Mouse (Mus musculus): ENCODE results near the gene Mcrip2. TPM values are rescaled to one million over a fixed set of nuclear protein-coding genes. Genes with fewer than 3 reads are reported as not detected.

Mcrip2 gene
- total and polyA plus RNA-seq, 3 experiments: 1.4 to 16.1 (median 1.7) TPM

DNA sequence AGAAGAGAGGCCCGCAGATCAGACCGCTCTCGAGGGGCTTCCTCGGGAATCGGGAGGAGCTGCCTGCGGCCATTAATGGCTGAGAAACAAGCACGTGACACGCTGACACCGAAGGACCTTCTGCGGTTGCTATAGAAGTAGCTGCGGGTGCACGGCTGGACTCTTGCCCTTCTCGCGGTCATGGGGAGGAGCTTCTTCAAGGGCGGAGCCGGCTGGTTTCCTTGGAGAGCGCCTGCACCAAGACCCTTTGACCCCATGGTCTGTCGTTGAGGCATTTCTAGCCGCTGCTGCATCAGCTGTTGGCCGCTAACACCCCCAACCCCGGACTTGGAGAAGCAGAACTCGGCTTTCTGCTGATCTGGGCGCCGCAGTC lies 35.3 kb downstream of the Mcrip2 start, which contains the start of gene Stub1:
TSS of gene Stub1 (minus strand) at position 114 of the 373 bp plus-strand sequence.
- peaks cover 53 to 77% of the 10 kb centered on the region in 2 experiments for H3K36me3 ChIP-seq (replicated peaks in 1 of 2; ENCODE audit: control insufficient read depth in 1 of 2, insufficient read depth in 1 of 2, low read length in 1 of 2)
- H3K4me2 ChIP-seq (ENCODE audit: insufficient read depth, low read depth, poor library complexity, severe bottlenecking): peak within 1 kb of the TSS; percentile 85
- dilution Hi-C loops (cut with MboI; ENCODE audit: extremely low pct_ligation_motif_present, extremely low pct_unique_long_range_greater_than_20kb, low sequenced_read_pairs) (no loop called here), in situ Hi-C loops (cut with MboI; ENCODE audit: low pct_ligation_motif_present, low pct_unique_long_range_greater_than_20kb, low sequenced_read_pairs) (no loop called here)
- TF ChIP-seq POLR2A (IDR thresholded peaks at IDR 0.05; ENCODE audit: low read depth, low read length): no peak
- 0 out of 2 replicates have a peak, but pooled peaks have one; percentile 5 for TF ChIP-seq CHD2 (IDR thresholded peaks at IDR 0.05; ENCODE audit: low read length)
- 0 out of 2 replicates have a peak, but pooled peaks have one; percentile 5 for TF ChIP-seq POLR2AphosphoS2 (IDR thresholded peaks at IDR 0.05; ENCODE audit: low read depth, low read length)
- TF ChIP-seq CHD1 (IDR thresholded peaks at IDR 0.05; ENCODE audit: low read depth, low read length): no peak
- no peak for TF ChIP-seq HCFC1 (IDR thresholded peaks at IDR 0.05; ENCODE audit: low read depth, low read length)
- no peak for TF ChIP-seq BHLHE40 (IDR thresholded peaks at IDR 0.05; ENCODE audit: low read depth, low read length)
- no peak for TF ChIP-seq MAZ (IDR thresholded peaks at IDR 0.05; ENCODE audit: low read depth, low read length)
- TF ChIP-seq MXI1 (IDR thresholded peaks at IDR 0.05; ENCODE audit: low read depth, low read length): no peak; the same call in 1 of the 2 replicates
- TF ChIP-seq MYC (IDR thresholded peaks at IDR 0.05; ENCODE audit: low read depth, low read length): no peak
- TF ChIP-seq ZMIZ1 (IDR thresholded peaks at IDR 0.05; ENCODE audit: low read depth, low read length): no peak
- H3K4me3 ChIP-seq (replicated peaks in 1 of 3; ENCODE audit: low read depth in 2 of 3, low read length in 2 of 3, poor library complexity in 1 of 3): peak within 1 kb of the TSS; percentile 71 to 81 (median 81)
- no peaks in the 10 kb centered on the region for H3K27me3 ChIP-seq (replicated peaks)
- DNase-seq (ENCODE audit: extremely low read depth): peak; percentile 58
- peak within 1 kb of the TSS; percentile 90 for H3K9ac ChIP-seq (ENCODE audit: insufficient read depth, low read depth)
- H3K4me1 ChIP-seq (ENCODE audit: control insufficient read depth in 1 of 2, insufficient read depth in 2 of 2): peaks cover 18 to 42% of the 10 kb centered on the region in 2 experiments
- peak within 1 kb of the TSS; percentile 47 for H3K27ac ChIP-seq (ENCODE audit: insufficient read depth, low read depth)
- peaks cover 14% of the 10 kb centered on the region for H3K79me2 ChIP-seq (replicated peaks; ENCODE audit: control insufficient read depth, extremely low read depth, insufficient read depth, poor library complexity, severe bottlenecking)
- H3K9me3 ChIP-seq (replicated peaks; ENCODE audit: low read length): no peaks in the 10 kb centered on the region

DNA sequence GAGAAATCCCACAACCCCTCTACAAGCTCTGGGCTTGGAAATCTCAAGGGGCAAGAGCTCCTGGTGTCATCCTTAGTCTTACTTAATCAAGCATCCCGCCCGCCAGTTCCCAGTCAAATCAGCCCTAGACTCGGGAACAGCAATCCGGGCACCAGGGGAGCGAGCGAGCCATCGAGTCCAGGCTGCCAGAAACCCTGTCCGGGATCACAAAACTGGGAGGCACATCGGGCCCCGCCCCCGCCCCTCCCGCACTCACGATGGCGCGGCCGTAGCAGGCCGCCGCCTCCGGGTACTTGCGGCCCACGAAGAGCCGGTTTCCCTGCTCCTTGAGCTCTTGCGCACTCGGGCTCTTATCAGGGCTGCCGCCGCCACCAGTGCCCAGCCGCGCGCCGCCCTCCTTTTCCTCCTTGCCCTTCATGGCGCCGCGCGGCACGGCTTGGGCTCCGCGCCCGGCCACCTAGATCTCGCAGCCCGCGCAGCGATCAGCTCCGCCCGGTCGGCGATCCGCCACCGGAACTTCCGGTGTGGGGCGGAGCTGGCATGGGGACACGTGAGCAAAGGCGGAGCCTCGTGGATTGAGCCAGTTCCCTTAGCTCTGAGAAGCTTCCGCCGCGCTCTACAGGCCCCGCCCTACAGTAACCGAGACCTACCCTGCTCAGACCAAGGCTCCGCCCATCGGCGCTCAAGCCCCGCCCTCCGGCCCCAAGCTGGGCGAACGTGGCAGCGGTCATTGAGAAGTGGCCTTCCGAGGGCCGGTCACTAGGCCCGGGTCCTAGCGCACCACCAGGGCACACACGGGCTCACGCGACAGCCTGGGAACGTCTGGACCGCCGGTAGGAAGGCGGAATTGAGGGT lies 35.9 kb downstream of the Mcrip2 start:
- no peaks in the 10 kb centered on the region for H3K9me3 ChIP-seq (replicated peaks; ENCODE audit: low read length)
- H3K27ac ChIP-seq (ENCODE audit: insufficient read depth, low read depth): peak overlapping the region; percentile 47
- in situ Hi-C loops (cut with MboI; ENCODE audit: low pct_ligation_motif_present, low pct_unique_long_range_greater_than_20kb, low sequenced_read_pairs): no loop called here
- H3K79me2 ChIP-seq (replicated peaks; ENCODE audit: control insufficient read depth, extremely low read depth, insufficient read depth, poor library complexity, severe bottlenecking): peaks cover 14% of the 10 kb centered on the region
- dilution Hi-C loops (cut with MboI; ENCODE audit: extremely low pct_ligation_motif_present, extremely low pct_unique_long_range_greater_than_20kb, low sequenced_read_pairs): no loop called here
- H3K9ac ChIP-seq (ENCODE audit: insufficient read depth, low read depth): peak overlapping the region; percentile 90
- peak; percentile 99 for DNase-seq (ENCODE audit: extremely low read depth)
- no peaks in the 10 kb centered on the region for H3K27me3 ChIP-seq (replicated peaks)
- H3K4me2 ChIP-seq (ENCODE audit: insufficient read depth, low read depth, poor library complexity, severe bottlenecking): peak overlapping the region; percentile 85
- H3K4me1 ChIP-seq (ENCODE audit: control insufficient read depth in 1 of 2, insufficient read depth in 2 of 2): peaks cover 21 to 45% of the 10 kb centered on the region in 2 experiments
- peaks cover 53 to 77% of the 10 kb centered on the region in 2 experiments for H3K36me3 ChIP-seq (replicated peaks in 1 of 2; ENCODE audit: control insufficient read depth in 1 of 2, insufficient read depth in 1 of 2, low read length in 1 of 2)
- peak overlapping the region; percentile 71 to 81 (median 81) for H3K4me3 ChIP-seq (replicated peaks in 1 of 3; ENCODE audit: low read depth in 2 of 3, low read length in 2 of 3, poor library complexity in 1 of 3)
- TF ChIP-seq IRF4 (IDR thresholded peaks at IDR 0.05; ENCODE audit: low read depth, low read length) (peak; percentile 17; the same call in 1 of the 2 replicates), RAD21 (IDR thresholded peaks at IDR 0.05; ENCODE audit: low read depth, low read length) (no peak), JUND (conservative IDR thresholded peaks at IDR 0.05; ENCODE audit: low read depth, low read length) (no peak), MEF2A (IDR thresholded peaks at IDR 0.05; ENCODE audit: borderline replicate concordance, low read depth, low read length) (peak; percentile 41; the same call in 1 of the 2 replicates), EP300 (IDR thresholded peaks at IDR 0.05; ENCODE audit: low read length) (no peak), ELF1 (IDR thresholded peaks at IDR 0.05; ENCODE audit: low read depth, low read length) (peak; percentile 89), POLR2AphosphoS2 (IDR thresholded peaks at IDR 0.05; ENCODE audit: low read depth, low read length) (peak; percentile 92; the same call in 1 of the 2 replicates), MAZ (IDR thresholded peaks at IDR 0.05; ENCODE audit: low read depth, low read length) (no peak; the same call in 1 of the 2 replicates), ETS1 (conservative IDR thresholded peaks at IDR 0.05; ENCODE audit: low read depth, low read length) (no peak), ZKSCAN1 (IDR thresholded peaks at IDR 0.05; ENCODE audit: borderline replicate concordance, low read depth, low read length) (no peak), MAX (IDR thresholded peaks at IDR 0.05; ENCODE audit: low read length) (peak; percentile 86), HCFC1 (IDR thresholded peaks at IDR 0.05; ENCODE audit: low read depth, low read length) (peak; percentile 80), NRF1 (IDR thresholded peaks at IDR 0.05; ENCODE audit: low read depth, low read length) (peak; percentile 41; the same call in 1 of the 2 replicates), ZC3H11A (IDR thresholded peaks at IDR 0.05; ENCODE audit: low read depth, low read length) (no peak), SIN3A (IDR thresholded peaks at IDR 0.05; ENCODE audit: low read length) (peak; percentile 88), CHD1 (IDR thresholded peaks at IDR 0.05; ENCODE audit: low read depth, low read length) (no peak), UBTF (IDR thresholded peaks at IDR 0.05; ENCODE audit: low read depth, low read length) (peak; percentile 76; the same call in 1 of the 2 replicates), MYC (IDR thresholded peaks at IDR 0.05; ENCODE audit: low read depth, low read length) (peak; percentile 65; the same call in 1 of the 2 replicates), KAT2A (IDR thresholded peaks at IDR 0.05; ENCODE audit: insufficient replicate concordance, low read length) (0 out of 2 replicates have a peak, but pooled peaks have one; percentile 69), NELFE (IDR thresholded peaks at IDR 0.05; ENCODE audit: low read depth, low read length) (peak; percentile 82), CTCF (conservative IDR thresholded peaks at IDR 0.05 in 1 of 2, IDR thresholded peaks at IDR 0.05 in 1 of 2; ENCODE audit: low read depth in 2 of 2, low read length in 2 of 2) (no peak), SMC3 (IDR thresholded peaks at IDR 0.05; ENCODE audit: low read depth, low read length) (no peak), GABPA (IDR thresholded peaks at IDR 0.05; ENCODE audit: insufficient replicate concordance, low read depth, low read length) (no peak), MXI1 (IDR thresholded peaks at IDR 0.05; ENCODE audit: low read depth, low read length) (peak; percentile 91), USF2 (conservative IDR thresholded peaks at IDR 0.05; ENCODE audit: low read depth, low read length) (peak; percentile 87)
